Mouse (Mus musculus): ENCODE measurements around the gene Msx1. TPM values are rescaled to one million over a fixed set of nuclear protein-coding genes. Genes with fewer than 3 reads are reported as not detected.
"Not testable (repeated sequence)": the region's sequence is repeated elsewhere in the genome, so short reads cannot be mapped to it uniquely, and the experiment has no call there.

The Msx1 gene
- total RNA-seq, 2 experiments from 2014 or later, result 1.7 to 2.2 TPM

DNA sequence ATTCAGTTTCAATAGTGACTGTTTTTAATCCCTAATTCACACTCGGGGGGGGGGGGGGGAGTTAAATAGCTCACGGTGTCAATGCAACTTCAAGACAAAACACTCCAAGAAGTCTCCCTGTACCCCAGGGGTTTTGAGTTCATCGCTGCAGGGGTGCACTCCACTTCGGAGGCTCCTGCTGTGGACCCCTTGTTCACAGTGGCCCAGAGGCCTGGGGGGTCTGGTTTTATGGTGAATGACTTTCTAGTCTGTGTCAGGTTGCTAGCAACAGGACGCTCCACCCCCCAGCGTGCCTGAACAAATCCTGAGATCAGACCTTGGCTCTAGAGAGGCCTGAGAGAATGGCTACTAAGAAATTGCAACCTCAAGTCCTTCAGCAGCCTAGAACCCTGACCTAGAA is 8.4 kb upstream of the Msx1 start:
- DNase-seq, result no peak
- no peak overlapping the region for H3K27ac ChIP-seq
- no peak for TF ChIP-seq CTCF (IDR thresholded peaks at IDR 0.05)
- intact Hi-C loops (cut with DNase I), result no loop called here
- H3K4me3 ChIP-seq, result no peak overlapping the region

- no peak for DNase-seq
- Histone ChIP-seq H3K4me3 (no peak overlapping the region), H3K27ac (no peak overlapping the region)
- intact Hi-C loops (cut with DNase I), result no loop called here
- no peak for TF ChIP-seq CTCF (IDR thresholded peaks at IDR 0.05)
Measured at GRCm38 (mm10) chr5:37832031-37832430, 7.6 kb upstream of the Msx1 start.

GRCm38 (mm10) chr5:37830436-37830835 is 6.1 kb upstream of the Msx1 start:
- H3K4me3 ChIP-seq; intact Hi-C loops (cut with DNase I); DNase-seq; H3K27ac ChIP-seq: not testable (repeated sequence)

DNA sequence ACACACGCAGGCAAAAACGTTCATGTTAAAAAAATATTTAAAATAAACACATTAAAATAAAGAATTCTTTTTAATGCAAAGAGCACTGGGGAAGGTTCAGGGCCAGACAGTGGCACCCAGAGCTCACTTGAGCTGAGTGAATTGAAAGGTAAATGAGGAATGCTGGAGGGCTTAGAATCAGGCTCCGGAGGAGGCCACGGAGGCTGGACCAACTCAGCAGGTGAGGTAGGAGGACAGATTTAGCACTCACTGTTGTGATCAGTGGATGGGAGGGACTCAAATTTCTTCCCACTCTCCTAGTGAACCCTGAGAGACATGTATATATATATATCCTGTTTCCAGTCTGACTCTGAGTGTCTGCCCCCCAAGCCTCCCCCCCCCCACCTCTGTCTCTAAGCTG is 5.5 kb upstream of the Msx1 start:
- Histone ChIP-seq H3K27ac (no peak overlapping the region), H3K4me3 (no peak overlapping the region)
- TF ChIP-seq CTCF (IDR thresholded peaks at IDR 0.05), result no peak
- intact Hi-C loops (cut with DNase I), result no loop called here
- no peak for DNase-seq

DNA sequence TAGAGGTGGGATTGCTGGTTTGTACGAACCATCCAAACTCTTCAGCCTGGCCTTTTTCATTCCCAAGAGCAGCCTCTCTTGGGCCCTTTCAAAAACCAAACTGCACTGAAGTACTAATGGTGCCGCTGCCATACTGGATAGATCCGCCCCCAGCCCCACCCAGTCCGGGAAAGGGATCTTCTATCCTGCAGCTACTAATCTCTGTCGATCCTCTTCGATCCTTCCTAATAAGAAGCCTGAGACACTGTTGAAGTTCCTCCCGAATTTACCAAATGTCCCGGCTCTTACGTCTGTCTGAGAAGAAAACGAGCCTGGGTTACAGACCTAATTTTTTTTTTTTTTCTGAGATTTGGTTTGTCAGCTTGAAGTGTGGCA is 4.9 kb upstream of the Msx1 start:
- TF ChIP-seq CTCF (IDR thresholded peaks at IDR 0.05), result no peak
- intact Hi-C loops (cut with DNase I), result no loop called here
- no peak for DNase-seq
- no peak overlapping the region for H3K4me3 ChIP-seq
- no peak overlapping the region for H3K27ac ChIP-seq

DNA sequence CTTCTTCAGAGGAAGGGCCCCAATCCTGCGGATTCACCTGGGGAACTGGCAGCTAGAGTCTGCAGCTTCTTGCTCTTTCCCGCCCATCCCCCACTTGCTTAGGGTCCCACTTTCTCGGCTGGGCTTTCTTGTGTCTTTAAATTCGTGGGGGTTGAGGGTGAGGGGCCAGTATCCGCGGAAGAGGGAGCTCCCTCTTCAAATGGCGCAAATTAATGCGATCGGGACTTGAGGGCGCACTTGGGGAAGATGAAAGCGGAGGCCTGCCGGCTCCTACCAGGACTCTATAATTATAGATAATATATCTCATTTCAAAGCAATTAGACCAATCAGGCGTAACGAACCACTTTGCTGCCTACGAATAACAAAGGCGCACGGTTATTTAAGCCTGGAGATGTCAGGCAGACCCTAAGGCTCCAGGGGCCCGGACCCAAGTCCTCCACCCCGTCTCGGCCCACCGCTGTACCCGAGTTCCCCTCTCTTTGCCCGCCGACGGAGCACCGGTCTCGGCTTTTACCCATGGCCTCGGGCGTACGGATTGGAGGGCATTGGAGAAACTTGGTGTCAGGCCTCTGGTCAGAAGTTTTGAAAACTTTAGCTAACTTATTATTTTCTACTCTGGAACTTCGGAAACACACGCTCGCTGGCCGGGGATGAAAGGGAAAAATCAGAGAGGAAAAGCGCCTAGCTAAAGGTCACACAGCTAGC is 4.4 kb upstream of the Msx1 start:
- DNase-seq, result no peak
- Histone ChIP-seq H3K4me3 (no peak overlapping the region), H3K27ac (no peak overlapping the region)
- no peak for TF ChIP-seq CTCF (IDR thresholded peaks at IDR 0.05)
- intact Hi-C loops (cut with DNase I), result no loop called here

GRCm38 (mm10) chr5:37828001-37828400 is 3.6 kb upstream of the Msx1 start:
- intact Hi-C loops (cut with DNase I), result no loop called here
- no peak overlapping the region for H3K27ac ChIP-seq
- no peak for DNase-seq
- TF ChIP-seq CTCF (IDR thresholded peaks at IDR 0.05), result no peak
- no peak overlapping the region for H3K4me3 ChIP-seq

- DNase-seq, result no peak
- H3K27ac ChIP-seq, result no peak overlapping the region
- intact Hi-C loops (cut with DNase I), result no loop called here
- no peak for TF ChIP-seq CTCF (IDR thresholded peaks at IDR 0.05)
- H3K4me3 ChIP-seq, result peak overlapping the region; percentile 55
Measured at GRCm38 (mm10) chr5:37827626-37827950, 3.2 kb upstream of the Msx1 start.

DNA sequence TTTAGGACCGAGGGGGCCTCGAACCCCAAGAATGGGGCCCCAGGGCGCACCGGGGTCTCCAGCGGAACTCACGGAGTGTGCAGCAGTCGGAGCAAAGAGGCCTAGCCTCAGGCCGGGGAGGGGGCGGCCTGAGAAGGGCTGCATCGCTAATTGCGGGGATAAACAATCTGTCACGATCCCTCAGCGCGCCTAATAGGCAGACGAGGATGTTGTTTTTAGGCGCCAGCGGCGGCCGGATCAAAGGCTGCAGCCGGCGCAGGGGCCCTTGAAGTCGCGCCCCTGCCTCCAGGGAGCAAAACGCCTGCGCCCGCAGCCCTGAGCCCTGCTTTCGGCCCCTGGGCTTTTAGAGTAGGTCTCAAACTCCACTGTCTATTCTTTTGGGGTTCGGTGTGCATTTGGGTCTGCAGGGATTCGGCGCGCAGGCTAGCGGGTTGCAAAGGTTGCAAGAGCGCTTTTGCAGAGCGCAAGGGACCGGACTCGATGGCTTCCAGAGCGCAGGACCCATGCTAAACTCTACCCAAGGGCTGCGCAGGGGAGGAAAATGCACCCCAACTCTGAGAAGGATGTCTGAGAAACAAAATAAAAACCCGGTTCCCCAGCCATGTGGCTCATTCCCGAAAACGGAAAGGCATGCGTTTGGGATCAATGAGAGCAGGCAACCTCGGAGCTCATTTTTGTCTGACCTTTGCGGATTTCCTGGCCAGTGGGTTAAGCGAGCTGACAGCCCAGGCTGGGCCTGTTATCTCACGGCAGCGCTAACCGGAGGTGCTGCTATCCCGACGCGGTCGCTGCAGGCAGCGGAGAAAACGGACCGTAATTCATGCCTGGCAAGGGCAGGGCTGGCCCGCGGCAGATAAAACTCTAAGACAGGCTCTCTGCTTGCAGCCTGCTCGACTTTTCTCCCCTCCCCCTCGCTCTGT is 2.6 kb upstream of the Msx1 start:
- no peak for TF ChIP-seq CTCF (IDR thresholded peaks at IDR 0.05)
- intact Hi-C loops (cut with DNase I), result no loop called here
- Histone ChIP-seq H3K27ac (no peak overlapping the region), H3K4me3 (peak overlapping the region; percentile 55)
- no peak for DNase-seq

DNA sequence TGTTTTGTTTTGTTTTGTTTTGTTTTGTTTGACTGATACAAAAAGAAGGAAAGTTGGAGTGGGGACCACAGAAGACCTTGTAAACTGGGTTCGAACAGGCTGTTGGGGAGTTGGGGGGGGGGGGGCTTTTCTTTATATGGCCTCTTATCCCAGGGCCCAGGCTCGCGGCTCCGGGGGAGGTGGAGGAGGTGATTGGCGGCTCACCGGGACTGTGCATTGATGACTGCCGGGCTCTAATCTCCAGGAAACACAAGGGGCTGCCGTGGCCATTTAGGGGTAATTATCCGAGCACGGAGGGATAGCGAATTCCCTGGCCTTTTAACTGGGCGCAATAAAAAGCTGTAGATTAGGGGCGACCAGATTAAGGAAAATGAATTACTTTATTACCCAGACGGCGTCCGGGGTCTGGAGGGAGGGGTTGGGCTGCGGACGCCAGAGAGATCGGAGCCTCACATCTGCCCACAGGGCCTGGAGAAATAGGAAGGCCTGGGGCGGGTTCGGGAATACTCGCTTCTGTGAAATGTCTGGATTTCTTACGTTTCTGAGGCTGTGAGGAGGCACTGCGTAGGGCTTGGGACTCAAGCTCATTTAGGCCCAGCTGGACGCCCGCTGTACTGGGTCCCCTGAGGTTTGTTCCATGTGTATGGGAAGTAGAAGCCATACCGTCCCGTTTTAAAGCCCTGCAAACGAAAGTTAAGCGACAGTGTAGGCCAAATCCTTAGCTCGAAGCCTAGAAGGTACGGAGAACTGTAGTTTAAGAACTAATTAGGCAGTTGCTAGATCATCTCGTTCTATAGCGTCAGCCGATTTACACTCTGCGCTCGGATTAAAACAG is 1.4 kb upstream of the Msx1 start:
- intact Hi-C loops (cut with DNase I), result no loop called here
- Histone ChIP-seq H3K4me3 (no peak overlapping the region), H3K27ac (no peak overlapping the region)

DNA sequence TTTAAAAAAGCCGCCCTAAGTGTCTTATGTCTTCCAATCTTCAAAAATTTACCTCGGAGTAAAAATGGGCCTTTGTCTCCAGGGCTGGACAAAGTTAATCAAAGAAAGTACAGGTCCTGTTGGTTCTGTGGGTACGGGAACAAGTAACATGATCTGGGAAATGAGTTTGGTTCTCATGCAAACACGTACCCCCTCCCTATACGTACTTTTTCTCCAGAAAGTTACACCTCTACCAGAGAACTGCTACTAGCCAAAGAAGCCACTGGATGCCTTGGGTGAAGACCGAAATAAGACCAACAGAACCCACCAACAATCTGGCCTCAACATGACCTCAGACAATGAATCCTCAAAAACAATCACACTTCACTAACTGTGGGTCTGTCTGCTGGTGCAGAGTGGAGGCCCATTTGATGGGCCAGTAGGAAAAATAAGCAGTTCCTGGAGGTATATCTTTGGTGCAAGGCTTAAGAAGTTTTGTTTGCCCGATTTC is 773 bp upstream of the Msx1 start:
- Histone ChIP-seq H3K4me3 (no peak overlapping the region), H3K27ac (no peak overlapping the region)
- DNase-seq, result no peak
- intact Hi-C loops (cut with DNase I), result no loop called here
- no peak for TF ChIP-seq CTCF (IDR thresholded peaks at IDR 0.05)

More for the DNA sequence above, 1.4 kb upstream of the Msx1 start:
- no peak for DNase-seq
- TF ChIP-seq CTCF (IDR thresholded peaks at IDR 0.05), result no peak

DNA sequence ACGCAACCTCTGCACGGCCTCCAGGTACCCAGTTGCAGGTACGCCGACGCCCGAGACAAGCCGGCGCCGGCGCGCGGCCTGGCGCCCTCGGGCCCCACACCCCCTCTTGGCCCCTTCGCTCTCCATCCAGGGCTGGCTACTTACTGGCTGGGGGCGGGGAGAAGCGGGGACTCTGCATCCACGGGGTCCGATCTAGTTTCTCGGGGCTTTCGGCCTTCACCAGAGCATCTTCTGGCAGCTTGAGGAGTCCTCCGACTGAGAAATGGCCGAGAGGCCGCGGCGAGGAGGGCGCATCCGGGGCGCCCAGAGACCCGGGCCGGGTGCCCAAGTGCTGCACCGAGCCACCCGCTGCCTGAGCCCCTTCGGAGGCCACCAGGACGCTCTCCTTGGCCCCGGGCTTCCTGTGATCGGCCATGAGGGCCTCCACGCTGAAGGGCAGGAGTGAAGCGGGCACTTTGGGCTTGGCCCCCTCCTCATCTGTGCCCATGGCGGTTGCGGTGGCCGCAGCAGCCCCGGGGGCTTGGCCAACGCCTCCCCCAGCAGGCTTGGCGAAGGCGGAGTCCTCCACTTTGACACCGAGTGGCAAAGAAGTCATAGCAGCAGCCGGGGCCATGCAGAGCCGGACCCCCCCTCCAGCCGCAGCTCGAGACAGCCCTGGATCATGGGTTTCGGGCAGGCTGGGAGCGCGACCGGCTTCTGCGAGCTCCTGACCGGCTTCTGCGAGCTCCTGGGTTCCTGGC is 492 bp downstream of the Msx1 start:
- Histone ChIP-seq H3K4me3 (peak overlapping the region; percentile 87), H3K27ac (peak overlapping the region; percentile 86)
- intact Hi-C loops (cut with DNase I), result no loop called here
- DNase-seq, result peak; percentile 49
- TF ChIP-seq CTCF (IDR thresholded peaks at IDR 0.05), result no peak

Measured in gastrocnemius, adult 2 months (tissue).